In the genomic region with DNA sequence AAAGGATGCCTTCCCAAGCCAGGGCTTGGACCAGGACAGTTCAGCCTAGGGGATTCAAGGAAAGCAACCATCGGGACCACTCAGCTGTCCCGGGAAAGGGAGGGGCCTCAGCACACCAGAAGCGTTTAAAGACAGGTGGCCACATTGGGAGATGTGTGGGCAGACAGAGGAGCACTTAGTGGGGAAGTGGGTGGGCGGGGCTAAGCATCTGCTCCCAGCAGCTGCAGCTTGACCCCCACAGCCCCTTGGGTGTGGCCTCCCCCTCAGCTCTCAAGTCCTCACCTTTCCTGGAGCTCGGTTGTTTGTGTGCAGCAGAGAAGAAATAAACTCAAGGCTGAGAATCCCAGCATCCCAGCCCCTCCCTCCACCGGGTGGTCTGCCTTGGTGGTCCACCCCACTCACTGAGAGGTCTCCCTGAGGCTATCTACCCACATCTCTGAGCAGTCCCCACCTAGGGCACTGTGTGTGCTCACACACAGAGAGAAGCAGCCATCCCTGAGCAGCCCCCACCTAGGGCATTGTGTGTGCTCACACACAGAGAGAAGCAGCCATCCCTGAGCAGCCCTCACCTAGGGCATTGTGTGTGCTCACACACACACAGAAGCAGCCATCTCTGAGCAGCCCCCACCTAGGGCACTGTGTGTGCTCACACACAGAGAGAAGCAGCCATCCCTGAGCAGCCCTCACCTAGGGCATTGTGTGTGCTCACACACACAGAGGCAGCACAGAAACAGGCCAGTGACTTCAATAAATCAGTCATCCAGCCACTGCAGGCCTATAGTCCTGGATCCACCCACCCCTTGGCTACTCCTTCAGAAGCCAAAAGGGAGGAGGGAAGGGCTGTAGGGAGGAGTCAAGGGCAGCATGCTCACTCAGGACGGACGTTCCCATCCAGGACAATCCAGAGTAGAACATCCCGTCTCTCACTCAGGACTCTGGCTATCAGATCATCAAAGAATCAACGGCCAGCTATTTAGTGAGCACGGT, we compare ENCODE assay signal across 8 mouse cellular contexts.
DNase-seq lines count a peak whose midpoint lies in the region; TF ChIP-seq lines count a peak whose summit lies in the region.
"Had no signal": no experiment of that assay in that cellular context is flagged by ENCODE, and none has a peak within 500 bp of the region (broad histone marks: within the 10 kb centered on the region; RNA-seq: fewer than 3 reads in every experiment).

No protein-coding gene starts in this region.

- H3K9me3 ChIP-seq in E14TG2a.4 (ENCODE audit: low read length), result no peaks in the 10 kb centered on the region
- H3K9me3 ChIP-seq in hindbrain, embryonic 10.5 days, result no peaks in the 10 kb centered on the region
- H3K9me3 ChIP-seq in midbrain, embryonic 10.5 days (replicated peaks), result no peaks in the 10 kb centered on the region

- H3K4me3 ChIP-seq in E14TG2a.4 (replicated peaks; ENCODE audit: low read length), result peak overlapping the region; percentile 72
- no peak overlapping the region; the same call in 1 of the 2 replicates for H3K4me3 ChIP-seq in hindbrain, embryonic 10.5 days
- no peak overlapping the region for H3K4me3 ChIP-seq in midbrain, embryonic 10.5 days

- WGBS in hindbrain, embryonic 10.5 days, result 28% methylated on average over 11 of the region's 11 CpGs
- WGBS in midbrain, embryonic 10.5 days, result 29% methylated on average over 11 of the region's 11 CpGs

- peak; percentile 85 for DNase-seq in ZHBTc4 (ENCODE audit: low read depth, low spot score)
- no peak for DNase-seq in hindbrain, embryonic 10.5 days (ENCODE audit: low spot score)
- no peak for DNase-seq in midbrain, embryonic 10.5 days (ENCODE audit: low spot score)
- no peak for DNase-seq in urinary bladder, adult 2 months (ENCODE audit: low spot score)
- no peak for DNase-seq in adrenal gland, adult 18-20 months (ENCODE audit: low spot score in 2 of 2)
- DNase-seq in thymus, postnatal 0 days (ENCODE audit: low spot score), result no peak

- peak overlapping the region; percentile 82 for H3K27ac ChIP-seq in hindbrain, embryonic 10.5 days
- H3K27ac ChIP-seq in midbrain, embryonic 10.5 days (replicated peaks), result peak overlapping the region; percentile 72
- H3K27ac ChIP-seq: macrophage had no signal

- peaks cover 97% of the 10 kb centered on the region for H3K4me1 ChIP-seq in E14TG2a.4 (replicated peaks; ENCODE audit: low read depth, low read length)
- peaks cover 64% of the 10 kb centered on the region for H3K4me1 ChIP-seq in hindbrain, embryonic 10.5 days (replicated peaks)
- H3K4me1 ChIP-seq in midbrain, embryonic 10.5 days, result peaks cover 54% of the 10 kb centered on the region

- no peaks in the 10 kb centered on the region for H3K36me3 ChIP-seq in E14TG2a.4 (ENCODE audit: insufficient read depth, low read length)
- no peaks in the 10 kb centered on the region for H3K36me3 ChIP-seq in hindbrain, embryonic 10.5 days
- H3K36me3 ChIP-seq in midbrain, embryonic 10.5 days, result no peaks in the 10 kb centered on the region

- TF ChIP-seq CTCF in E14TG2a.4 (conservative IDR thresholded peaks at IDR 0.05; ENCODE audit: low read length), result no peak

- no peaks in the 10 kb centered on the region for H3K27me3 ChIP-seq in E14TG2a.4 (ENCODE audit: insufficient read depth, low read length)
- no peaks in the 10 kb centered on the region for H3K27me3 ChIP-seq in hindbrain, embryonic 10.5 days (ENCODE audit: insufficient read depth, poor library complexity, severe bottlenecking)
- H3K27me3 ChIP-seq in midbrain, embryonic 10.5 days (ENCODE audit: low read depth, poor library complexity, severe bottlenecking), result no peaks in the 10 kb centered on the region
